Mouse (Mus musculus): ENCODE data around the gene Fam24b.

DNA sequence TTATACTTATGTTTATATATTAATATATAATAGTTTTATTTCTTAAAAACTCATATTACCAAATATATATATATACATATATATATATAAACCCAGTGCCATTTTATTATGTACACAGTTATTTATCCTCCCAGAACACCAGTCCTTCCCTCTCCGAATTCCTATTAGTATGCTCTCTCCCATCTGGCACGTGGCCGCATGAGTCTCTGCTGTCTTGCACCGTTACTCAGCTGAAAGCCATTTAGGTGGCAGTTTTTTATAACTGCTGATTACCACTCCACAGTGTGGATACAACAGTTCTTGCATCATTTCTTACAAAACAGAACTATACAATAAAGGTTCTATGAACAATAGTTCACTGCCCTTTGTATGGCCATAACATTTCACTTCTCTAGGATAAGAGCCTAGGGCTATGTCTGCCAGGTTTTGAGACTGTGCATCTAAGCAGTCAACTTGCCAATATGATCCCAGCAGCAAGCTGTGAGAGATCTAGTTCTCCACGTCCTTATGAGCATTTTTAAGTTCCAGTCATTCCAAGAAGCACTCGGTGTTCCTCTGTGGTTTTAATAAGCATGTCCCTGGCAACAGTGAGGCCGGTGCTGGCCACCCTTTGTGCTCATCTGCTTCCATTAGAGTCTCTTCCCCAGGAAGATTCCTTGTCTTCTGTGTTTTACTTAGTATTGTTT lies 16.7 kb upstream of the Fam24b start:
- TF ChIP-seq CTCF (IDR thresholded peaks at IDR 0.05; ENCODE audit: low read depth) (no peak), EP300 (IDR thresholded peaks at IDR 0.05; ENCODE audit: low read depth) (no peak)
